Mouse (Mus musculus) liver, embryonic 11.5 days (tissue): Measurements from ENCODE around the gene Hsf4. TPM values are rescaled to one million over a fixed set of nuclear protein-coding genes. Genes with fewer than 3 reads are reported as not detected.
A peak's percentile ranks its signal among the peaks of the same experiment; 100 is the strongest.

Experiments
- ATAC-seq: fragments of 200-750 bp; cut with Nextera tagmentation; replicated peaks from 2 replicates; pipeline ENCODE4 v1.8.0; 2017; ENCODE audit warnings: moderate number of reproducible peaks, mild to moderate bottlenecking, moderate TSS enrichment, moderate library complexity; ENCODE audit not compliant: low FRiP score
- DNase-seq: peaks from one replicate; pipeline ENCODE4 v3.0.0-alpha.2; 2017; ENCODE audit warnings: low spot score
- H3K27ac ChIP-seq: fragments of 300-500 bp; sonication (generic); 2 replicates; pipeline ENCODE4 v1.5.1; 2014; ENCODE audit warnings: mild to moderate bottlenecking, low read depth, low read length, control low read depth
- H3K27me3 ChIP-seq: fragments of 300-500 bp; sonication (generic); replicated peaks from 2 replicates; pipeline ENCODE4 v1.6.1; 2014; ENCODE audit warnings: low read length, mixed read lengths; ENCODE audit not compliant: control insufficient read depth, insufficient read depth
- H3K36me3 ChIP-seq: fragments of 300-500 bp; sonication (generic); 2 replicates; pipeline ENCODE4 v1.6.1; 2014; ENCODE audit warnings: mild to moderate bottlenecking, low read length, moderate library complexity, mixed read lengths; ENCODE audit not compliant: control insufficient read depth, insufficient read depth
- H3K4me1 ChIP-seq: fragments of 300-500 bp; sonication (generic); replicated peaks from 2 replicates; pipeline ENCODE4 v1.6.1; 2014; ENCODE audit warnings: low read length, mixed read lengths; ENCODE audit not compliant: control insufficient read depth, insufficient read depth
- H3K4me2 ChIP-seq: fragments of 300-500 bp; sonication (generic); 2 replicates; pipeline ENCODE4 v1.6.1; 2014; ENCODE audit warnings: mild to moderate bottlenecking, control low read depth, moderate library complexity
- H3K4me3 ChIP-seq: fragments of 300-500 bp; sonication (generic); 2 replicates; pipeline ENCODE4 v1.5.1; 2014; ENCODE audit warnings: low read depth, low read length, control low read depth
- H3K9ac ChIP-seq: fragments of 300-500 bp; sonication (generic); 2 replicates; pipeline ENCODE4 v1.6.1; 2014; ENCODE audit warnings: low read depth, low read length, control low read depth
- H3K9me3 ChIP-seq: fragments of 300-500 bp; sonication (generic); 2 replicates; pipeline ENCODE4 v1.6.1; 2016; ENCODE audit warnings: low read length, inconsistent platforms, mixed read lengths; ENCODE audit not compliant: control insufficient read depth
- WGBS: fragments of 180-500 bp; shearing (Covaris S2); extraction: QIAGEN DNeasy Blood & Tissue Kit; methylation state at CpG from one replicate; pipeline ENCODE4 v1.1.7; 2014; 5-methylcytosine and 5-hydroxymethylcytosine counted together
- polyA plus RNA-seq: library from polyadenylated mRNA; unstranded; fragments of >200 nt; fragmentation: Nextera tagmentation; extraction: Ambion mirVana; gene quantifications from 2 replicates; pipeline ENCODE4 v1.2.1, GENCODE M21; 2014

Hsf4 gene
- polyA plus RNA-seq, 1 experiment from 2014 or later, result not detected

DNA sequence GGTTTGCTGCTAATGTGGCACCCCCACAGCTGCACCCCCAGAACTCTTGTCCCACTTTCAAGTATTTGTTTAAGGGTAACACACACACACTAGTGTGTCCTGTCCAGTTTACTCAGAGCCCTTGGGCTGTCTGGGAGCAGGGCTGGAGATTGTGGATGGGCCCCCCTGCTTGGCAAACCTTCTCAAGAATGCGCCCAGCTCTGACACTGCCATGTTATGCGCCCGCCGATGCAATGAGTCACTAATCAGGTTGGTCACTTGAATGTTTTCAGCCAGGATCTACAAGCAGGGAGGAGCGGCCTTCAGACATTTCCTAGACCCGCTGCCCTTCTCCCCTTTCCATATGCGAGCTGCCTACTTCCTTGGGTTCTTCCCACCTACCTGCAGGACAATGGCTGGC, 22.9 kb downstream of the Hsf4 start:
- Histone ChIP-seq H3K9ac (no peak overlapping the region), H3K27me3 (peaks cover 13% of the 10 kb centered on the region), H3K4me3 (no peak overlapping the region), H3K4me1 (peaks cover 28% of the 10 kb centered on the region), H3K4me2 (no peak overlapping the region), H3K9me3 (no peaks in the 10 kb centered on the region), H3K36me3 (peaks cover 2% of the 10 kb centered on the region; the same call in 1 of the 2 replicates), H3K27ac (no peak overlapping the region)
- DNase-seq (no peak), ATAC-seq (no peak)
- WGBS, result 69% methylated on average over 7 of the region's 7 CpGs

DNA sequence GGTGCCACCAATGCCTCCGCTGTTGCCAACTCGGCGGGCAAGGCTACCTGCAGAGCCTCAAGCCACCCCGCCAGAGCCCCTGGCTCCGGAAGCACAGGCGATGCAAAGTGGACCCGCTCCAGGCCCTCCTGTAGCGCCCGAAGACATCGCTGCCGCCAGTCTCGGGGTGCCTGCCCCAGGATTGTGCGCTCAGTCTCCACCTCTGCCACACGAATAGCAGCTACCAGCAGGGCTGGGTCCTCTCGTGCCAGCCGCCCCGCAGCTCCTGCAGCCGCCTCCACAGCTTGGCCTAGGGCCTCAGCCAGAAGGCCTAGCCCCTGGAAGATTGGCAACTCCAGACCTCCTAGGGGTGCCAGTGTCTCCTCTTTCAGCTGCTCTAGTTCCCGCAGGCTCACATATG, 23.8 kb downstream of the Hsf4 start:
- H3K4me2 ChIP-seq, result no peak overlapping the region
- peaks cover 13% of the 10 kb centered on the region for H3K27me3 ChIP-seq
- no peak overlapping the region for H3K4me3 ChIP-seq
- DNase-seq (no peak), ATAC-seq (no peak)
- peaks cover 3% of the 10 kb centered on the region; the same call in 1 of the 2 replicates for H3K36me3 ChIP-seq
- no peak overlapping the region for H3K9ac ChIP-seq
- H3K4me1 ChIP-seq, result peaks cover 28% of the 10 kb centered on the region
- no peak overlapping the region for H3K27ac ChIP-seq
- 72% methylated on average over 19 of the region's 19 CpGs for WGBS
- H3K9me3 ChIP-seq, result no peaks in the 10 kb centered on the region

GRCm38 (mm10) chr8:105294776-105295175, 25.2 kb downstream of the Hsf4 start:
- Histone ChIP-seq H3K27ac (no peak overlapping the region), H3K4me2 (peak overlapping the region; percentile 76), H3K27me3 (peaks cover 11% of the 10 kb centered on the region), H3K9me3 (no peaks in the 10 kb centered on the region), H3K4me3 (peak overlapping the region; percentile 26), H3K9ac (peak overlapping the region; percentile 10; the same call in 1 of the 2 replicates), H3K36me3 (peaks cover 9% of the 10 kb centered on the region; the same call in 1 of the 2 replicates), H3K4me1 (peaks cover 30% of the 10 kb centered on the region)
- ATAC-seq (no peak), DNase-seq (no peak)
- 73% methylated on average over 9 of the region's 9 CpGs for WGBS

DNA sequence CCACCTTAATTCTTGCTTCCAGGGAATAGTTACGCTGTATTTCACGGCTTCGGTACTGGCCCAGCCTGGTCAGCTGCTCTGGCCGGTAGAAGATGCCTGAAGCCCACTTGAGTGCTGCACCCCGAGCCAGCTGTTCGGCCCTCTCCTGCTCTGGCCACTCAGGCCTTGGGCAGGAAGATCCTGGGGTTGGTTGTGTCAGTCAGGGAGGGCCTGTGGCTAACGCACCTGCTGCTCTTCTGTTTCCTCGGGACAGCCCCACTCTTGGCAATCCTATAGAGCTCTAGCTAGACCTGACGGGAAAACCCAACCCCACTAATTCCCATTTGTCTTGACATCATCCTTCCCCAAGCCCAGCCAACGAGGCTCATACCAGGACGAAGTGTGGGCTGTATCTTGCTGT, 25.7 kb downstream of the Hsf4 start:
- peaks cover 13% of the 10 kb centered on the region; the same call in 1 of the 2 replicates for H3K36me3 ChIP-seq
- H3K4me3 ChIP-seq, result peak overlapping the region; percentile 26
- peaks cover 6% of the 10 kb centered on the region for H3K27me3 ChIP-seq
- peak overlapping the region; percentile 76 for H3K4me2 ChIP-seq
- H3K9me3 ChIP-seq, result no peaks in the 10 kb centered on the region
- H3K27ac ChIP-seq, result no peak overlapping the region
- DNase-seq (no peak), ATAC-seq (no peak)
- peak overlapping the region; percentile 10; the same call in 1 of the 2 replicates for H3K9ac ChIP-seq
- H3K4me1 ChIP-seq, result peaks cover 27% of the 10 kb centered on the region
- WGBS, result 67% methylated on average over 11 of the region's 11 CpGs

DNA sequence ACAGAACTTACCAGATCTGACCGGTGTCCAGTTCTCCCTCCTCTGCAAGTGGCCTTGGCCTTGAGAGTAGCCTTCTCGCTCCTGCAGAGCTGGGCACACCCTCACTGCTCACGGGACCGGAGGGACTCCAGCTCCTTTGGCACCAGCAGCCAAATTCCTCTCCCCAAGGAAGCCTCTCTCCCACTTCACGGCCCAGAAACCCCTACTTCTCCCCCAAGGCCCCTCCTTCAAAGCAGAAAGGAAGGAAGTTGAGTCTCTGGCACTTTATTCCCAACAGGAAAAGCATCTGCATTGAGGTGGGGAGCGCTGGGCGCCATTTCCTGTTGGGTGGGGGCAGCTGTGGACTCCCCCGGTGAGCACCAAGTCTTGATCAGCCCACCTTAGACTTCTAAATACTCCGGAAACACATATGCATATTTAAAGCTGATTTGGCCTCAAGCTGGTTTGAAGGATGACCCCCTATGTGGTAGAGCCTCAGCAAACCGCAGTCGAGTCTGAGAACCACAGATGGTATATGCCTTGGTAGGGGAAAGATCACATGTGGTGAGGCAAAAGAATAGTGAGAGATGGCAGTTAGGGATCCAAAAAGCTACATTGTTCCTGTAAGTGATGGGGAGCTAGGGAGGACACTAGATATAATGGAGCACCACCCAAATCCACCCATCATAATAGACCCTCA, 26.4 kb downstream of the Hsf4 start, which contains the start of gene Exoc3l:
Gene Exoc3l, minus strand, starts transcription at position 207 of the 679 bp plus-strand sequence.
- Histone ChIP-seq H3K27me3 (no peaks in the 10 kb centered on the region), H3K4me2 (peak within 1 kb of the TSS; percentile 76), H3K27ac (0 out of 2 replicates have a peak within 1 kb of the TSS, but pooled peaks have one; percentile 52), H3K4me1 (peaks cover 28% of the 10 kb centered on the region), H3K4me3 (peak within 1 kb of the TSS; percentile 99), H3K36me3 (peaks cover 18% of the 10 kb centered on the region), H3K9ac (peak within 1 kb of the TSS; percentile 97), H3K9me3 (no peaks in the 10 kb centered on the region)
- WGBS, result 37% methylated on average over 11 of the region's 11 CpGs
- DNase-seq (no peak), ATAC-seq (no peak)

DNA sequence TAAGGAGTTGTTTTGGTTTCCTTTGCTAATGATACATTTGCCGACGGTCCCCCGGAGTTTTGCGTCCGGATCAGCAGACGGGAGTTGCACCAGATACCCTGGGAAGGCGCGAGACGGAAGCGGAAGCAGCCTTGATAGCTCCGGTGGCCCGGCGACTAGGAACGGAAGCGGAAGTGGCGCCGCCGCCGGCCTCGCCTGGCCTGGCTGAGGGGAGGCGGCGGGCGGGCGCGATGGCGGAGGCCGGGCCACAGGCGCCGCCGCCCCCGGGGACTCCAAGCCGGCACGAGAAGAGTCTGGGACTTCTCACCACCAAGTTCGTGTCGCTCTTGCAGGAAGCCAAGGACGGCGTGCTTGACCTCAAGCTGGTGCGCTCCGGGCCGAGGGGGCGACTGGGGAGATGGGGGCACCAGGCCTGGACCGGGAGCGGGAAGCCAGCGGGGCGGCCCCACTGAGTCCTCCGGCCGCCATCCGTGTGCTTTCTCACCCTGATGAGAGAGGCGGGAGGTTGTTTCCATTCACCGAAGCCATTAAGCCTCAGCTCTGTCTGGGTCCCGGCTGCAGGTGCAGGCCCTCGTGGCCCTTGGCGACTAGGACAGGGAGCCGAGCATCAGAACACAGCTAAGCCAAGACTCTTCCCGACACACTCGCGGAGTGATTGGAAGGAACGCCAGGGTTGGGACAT, 28.1 kb downstream of the Hsf4 start, which contains the start of gene E2f4:
Gene E2f4, plus strand, starts transcription at position 153 of the 682 bp plus-strand sequence.
- peak within 1 kb of the TSS; percentile 76 for H3K4me2 ChIP-seq
- peak; percentile 81 for ATAC-seq
- peak within 1 kb of the TSS; percentile 83 for H3K27ac ChIP-seq
- no peaks in the 10 kb centered on the region for H3K27me3 ChIP-seq
- peaks cover 34% of the 10 kb centered on the region for H3K36me3 ChIP-seq
- WGBS, result under 1% methylated on average over 58 of the region's 58 CpGs
- H3K4me1 ChIP-seq, result peaks cover 40% of the 10 kb centered on the region
- H3K9me3 ChIP-seq, result no peaks in the 10 kb centered on the region
- peak within 1 kb of the TSS; percentile 99 for H3K4me3 ChIP-seq
- peak; percentile 94 for DNase-seq
- peak within 1 kb of the TSS; percentile 97 for H3K9ac ChIP-seq

DNA sequence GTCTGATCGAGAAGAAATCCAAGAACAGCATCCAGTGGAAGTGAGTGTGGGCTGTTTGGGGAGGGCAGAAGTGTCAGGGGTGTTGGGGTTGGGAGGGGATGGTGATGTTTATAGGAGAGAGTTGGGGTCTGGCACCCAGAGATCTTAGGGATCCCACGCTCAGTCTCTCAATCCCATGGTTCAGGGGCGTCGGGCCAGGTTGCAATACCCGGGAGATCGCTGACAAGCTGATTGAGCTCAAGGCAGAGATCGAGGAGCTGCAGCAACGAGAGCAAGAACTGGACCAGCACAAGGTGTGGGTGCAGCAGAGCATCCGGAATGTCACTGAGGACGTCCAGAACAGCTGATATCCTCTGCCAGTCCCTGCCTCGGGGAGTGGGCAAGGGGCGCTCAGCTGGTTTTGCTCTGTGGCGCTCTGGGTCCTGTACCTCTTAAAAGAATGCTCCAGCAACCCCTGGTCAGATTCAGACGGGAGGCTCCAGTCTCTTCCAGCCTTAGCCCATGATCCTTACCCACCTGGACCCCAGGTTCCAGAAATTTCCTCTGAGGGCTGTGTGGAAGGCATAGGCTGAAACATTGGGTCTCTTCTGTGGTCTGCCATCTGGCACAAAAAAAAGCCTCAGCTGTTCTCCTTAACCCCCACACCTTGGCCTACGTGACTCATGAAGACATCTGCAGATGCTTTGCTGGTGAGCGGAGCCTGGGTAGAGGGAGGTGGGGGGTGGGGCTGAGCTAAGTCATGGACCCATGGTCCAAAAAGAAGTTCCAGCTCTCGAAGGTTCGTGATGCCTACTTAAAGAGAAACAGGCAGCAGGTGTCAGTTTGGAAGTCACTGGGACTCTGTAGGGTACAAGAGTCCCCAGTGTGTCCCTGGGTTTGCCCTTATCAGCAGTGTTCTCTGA, 29.0 kb downstream of the Hsf4 start:
- H3K4me2 ChIP-seq, result peak overlapping the region; percentile 76
- H3K4me1 ChIP-seq, result peaks cover 44% of the 10 kb centered on the region
- H3K4me3 ChIP-seq, result peak overlapping the region; percentile 99
- peaks cover 40% of the 10 kb centered on the region for H3K36me3 ChIP-seq
- ATAC-seq (no peak), DNase-seq (no peak)
- no peaks in the 10 kb centered on the region for H3K9me3 ChIP-seq
- 38% methylated on average over 18 of the region's 18 CpGs for WGBS
- peak overlapping the region; percentile 83 for H3K27ac ChIP-seq
- no peaks in the 10 kb centered on the region for H3K27me3 ChIP-seq
- H3K9ac ChIP-seq, result peak overlapping the region; percentile 97

DNA sequence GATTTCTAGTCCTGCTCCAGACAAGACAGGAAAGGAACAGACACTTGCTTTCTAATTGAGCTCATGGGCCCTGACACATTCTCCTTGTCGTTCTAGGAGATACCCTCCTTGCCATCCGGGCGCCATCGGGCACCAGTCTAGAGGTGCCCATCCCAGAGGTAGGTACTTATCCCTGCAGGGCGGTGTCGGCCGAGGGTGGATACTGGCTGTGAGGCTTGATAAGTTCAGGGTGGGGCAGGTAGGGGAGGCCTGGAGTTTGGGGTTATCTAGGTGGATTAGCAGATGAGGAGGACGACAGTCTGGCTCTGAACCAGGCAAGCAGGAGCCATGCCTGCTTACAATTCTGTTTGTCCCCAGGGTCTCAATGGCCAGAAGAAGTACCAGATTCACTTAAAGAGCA, 30.4 kb downstream of the Hsf4 start:
- peak; percentile 86 for ATAC-seq
- Histone ChIP-seq H3K4me2 (peak overlapping the region; percentile 76), H3K9ac (peak overlapping the region; percentile 67), H3K9me3 (no peaks in the 10 kb centered on the region), H3K4me1 (peaks cover 54% of the 10 kb centered on the region), H3K36me3 (peaks cover 50% of the 10 kb centered on the region), H3K27ac (peak overlapping the region; percentile 83), H3K4me3 (peak overlapping the region; percentile 99), H3K27me3 (no peaks in the 10 kb centered on the region)
- no peak for DNase-seq
- WGBS, result 52% methylated on average over 8 of the region's 8 CpGs
